Mouse (Mus musculus): ENCODE measurements at regions not wholly inside any gene's neighbourhood (a gene's known extent, or its start where the extent isn't known, plus 50 kb on each side); places are given as distances from the start of the nearest gene placed in this dataset.

GRCm38 (mm10) chr13:26020491-26020890 is 749.5 kb downstream of the Hdgfl1 start:
- Histone ChIP-seq H3K27me3 (ENCODE audit: control insufficient read depth, insufficient read depth, low read length) (no peaks in the 10 kb centered on the region), H3K9me3 (ENCODE audit: control insufficient read depth, low read length) (no peaks in the 10 kb centered on the region), H3K4me2 (replicated peaks; ENCODE audit: low read depth, low read length) (no peak overlapping the region), H3K4me3 (ENCODE audit: low read length) (no peak overlapping the region), H3K9ac (ENCODE audit: low read depth, low read length) (no peak overlapping the region), H3K27ac (ENCODE audit: low read depth, low read length) (no peak overlapping the region), H3K4me1 (ENCODE audit: control insufficient read depth, insufficient read depth, low read length) (no peaks in the 10 kb centered on the region), H3K36me3 (ENCODE audit: control insufficient read depth, insufficient read depth, low read length) (no peaks in the 10 kb centered on the region)
- WGBS = 73% methylated on average over 2 of the region's 2 CpGs
- no peak for ATAC-seq (ENCODE audit: low FRiP score, low TSS enrichment)

- H3K9ac ChIP-seq (ENCODE audit: low read depth, low read length) = no peak overlapping the region
- WGBS = 93% methylated on average over 1 of the region's 1 CpGs
These were observed 738.8 kb upstream of the Nrsn1 start for GRCm38 (mm10) chr13:26009131-26009530.

GRCm38 (mm10) chr13:26004768-26005560 is 734.7 kb upstream of the Nrsn1 start:
- WGBS = 87% methylated on average over 7 of the region's 7 CpGs
- H3K27ac ChIP-seq (ENCODE audit: low read depth, low read length) = no peak overlapping the region

More at GRCm38 (mm10) chr13:26009131-26009530, 738.8 kb upstream of the Nrsn1 start:
- Histone ChIP-seq H3K4me1 (ENCODE audit: control insufficient read depth, insufficient read depth, low read length) (no peaks in the 10 kb centered on the region), H3K9me3 (ENCODE audit: control insufficient read depth, low read length) (no peaks in the 10 kb centered on the region), H3K4me3 (ENCODE audit: low read length) (no peak overlapping the region), H3K36me3 (ENCODE audit: control insufficient read depth, insufficient read depth, low read length) (no peaks in the 10 kb centered on the region), H3K27ac (ENCODE audit: low read depth, low read length) (no peak overlapping the region), H3K4me2 (replicated peaks; ENCODE audit: low read depth, low read length) (no peak overlapping the region), H3K27me3 (ENCODE audit: control insufficient read depth, insufficient read depth, low read length) (no peaks in the 10 kb centered on the region)
- ATAC-seq (ENCODE audit: low FRiP score, low TSS enrichment) = no peak

GRCm38 (mm10) chr13:25993526-25993925 is 723.2 kb upstream of the Nrsn1 start:
- Histone ChIP-seq H3K27me3 (ENCODE audit: control insufficient read depth, insufficient read depth, low read length) (no peaks in the 10 kb centered on the region), H3K36me3 (ENCODE audit: control insufficient read depth, insufficient read depth, low read length) (no peaks in the 10 kb centered on the region), H3K4me1 (ENCODE audit: control insufficient read depth, insufficient read depth, low read length) (no peaks in the 10 kb centered on the region), H3K27ac (ENCODE audit: low read depth, low read length) (no peak overlapping the region), H3K9ac (ENCODE audit: low read depth, low read length) (no peak overlapping the region), H3K9me3 (ENCODE audit: control insufficient read depth, low read length) (no peaks in the 10 kb centered on the region; the same call in 1 of the 2 replicates), H3K4me2 (replicated peaks; ENCODE audit: low read depth, low read length) (no peak overlapping the region), H3K4me3 (ENCODE audit: low read length) (no peak overlapping the region)
- ATAC-seq (ENCODE audit: low FRiP score, low TSS enrichment) = no peak
- WGBS = 70% methylated on average over 1 of the region's 1 CpGs

More at GRCm38 (mm10) chr13:26004768-26005560, 734.7 kb upstream of the Nrsn1 start:
- no peaks in the 10 kb centered on the region for H3K36me3 ChIP-seq (ENCODE audit: control insufficient read depth, insufficient read depth, low read length)
- no peak overlapping the region for H3K9ac ChIP-seq (ENCODE audit: low read depth, low read length)
- no peaks in the 10 kb centered on the region for H3K27me3 ChIP-seq (ENCODE audit: control insufficient read depth, insufficient read depth, low read length)
- no peak overlapping the region for H3K4me3 ChIP-seq (ENCODE audit: low read length)
- no peaks in the 10 kb centered on the region for H3K9me3 ChIP-seq (ENCODE audit: control insufficient read depth, low read length)
- H3K4me1 ChIP-seq (ENCODE audit: control insufficient read depth, insufficient read depth, low read length) = no peaks in the 10 kb centered on the region
- ATAC-seq (ENCODE audit: low FRiP score, low TSS enrichment) = no peak
- no peak overlapping the region for H3K4me2 ChIP-seq (replicated peaks; ENCODE audit: low read depth, low read length)

GRCm38 (mm10) chr13:25989067-25989756 is 718.9 kb upstream of the Nrsn1 start:
- H3K36me3 ChIP-seq (ENCODE audit: control insufficient read depth, insufficient read depth, low read length) = no peaks in the 10 kb centered on the region
- 22% methylated on average over 5 of the region's 5 CpGs for WGBS
- no peaks in the 10 kb centered on the region for H3K27me3 ChIP-seq (ENCODE audit: control insufficient read depth, insufficient read depth, low read length)
- no peaks in the 10 kb centered on the region for H3K9me3 ChIP-seq (ENCODE audit: control insufficient read depth, low read length)
- H3K4me2 ChIP-seq (replicated peaks; ENCODE audit: low read depth, low read length) = no peak overlapping the region
- H3K9ac ChIP-seq (ENCODE audit: low read depth, low read length) = no peak overlapping the region
- no peaks in the 10 kb centered on the region for H3K4me1 ChIP-seq (ENCODE audit: control insufficient read depth, insufficient read depth, low read length)
- no peak overlapping the region for H3K27ac ChIP-seq (ENCODE audit: low read depth, low read length)
- peak; percentile 79 for ATAC-seq (ENCODE audit: low FRiP score, low TSS enrichment)
- no peak overlapping the region for H3K4me3 ChIP-seq (ENCODE audit: low read length)

GRCm38 (mm10) chr13:25984535-25984934 is 714.2 kb upstream of the Nrsn1 start:
- Histone ChIP-seq H3K4me3 (ENCODE audit: low read length) (no peak overlapping the region), H3K27me3 (ENCODE audit: control insufficient read depth, insufficient read depth, low read length) (no peaks in the 10 kb centered on the region), H3K27ac (ENCODE audit: low read depth, low read length) (no peak overlapping the region), H3K9me3 (ENCODE audit: control insufficient read depth, low read length) (no peaks in the 10 kb centered on the region), H3K4me2 (replicated peaks; ENCODE audit: low read depth, low read length) (no peak overlapping the region), H3K9ac (ENCODE audit: low read depth, low read length) (no peak overlapping the region), H3K4me1 (ENCODE audit: control insufficient read depth, insufficient read depth, low read length) (no peaks in the 10 kb centered on the region), H3K36me3 (ENCODE audit: control insufficient read depth, insufficient read depth, low read length) (no peaks in the 10 kb centered on the region)
- no peak for ATAC-seq (ENCODE audit: low FRiP score, low TSS enrichment)
- WGBS = 97% methylated on average over 1 of the region's 1 CpGs

GRCm38 (mm10) chr13:25983659-25984058 is 713.4 kb upstream of the Nrsn1 start:
- Histone ChIP-seq H3K9ac (ENCODE audit: low read depth, low read length) (no peak overlapping the region), H3K4me1 (ENCODE audit: control insufficient read depth, insufficient read depth, low read length) (no peaks in the 10 kb centered on the region), H3K27me3 (ENCODE audit: control insufficient read depth, insufficient read depth, low read length) (no peaks in the 10 kb centered on the region), H3K27ac (ENCODE audit: low read depth, low read length) (no peak overlapping the region), H3K9me3 (ENCODE audit: control insufficient read depth, low read length) (no peaks in the 10 kb centered on the region), H3K4me2 (replicated peaks; ENCODE audit: low read depth, low read length) (no peak overlapping the region), H3K36me3 (ENCODE audit: control insufficient read depth, insufficient read depth, low read length) (no peaks in the 10 kb centered on the region), H3K4me3 (ENCODE audit: low read length) (no peak overlapping the region)
- 34% methylated on average over 1 of the region's 1 CpGs for WGBS
- ATAC-seq (ENCODE audit: low FRiP score, low TSS enrichment) = peak; percentile 62; the same call in 1 of the 2 replicates

GRCm38 (mm10) chr13:25978648-25979047 is 708.3 kb upstream of the Nrsn1 start:
- Histone ChIP-seq H3K4me1 (ENCODE audit: control insufficient read depth, insufficient read depth, low read length) (no peaks in the 10 kb centered on the region), H3K27ac (ENCODE audit: low read depth, low read length) (no peak overlapping the region), H3K36me3 (ENCODE audit: control insufficient read depth, insufficient read depth, low read length) (no peaks in the 10 kb centered on the region), H3K9me3 (ENCODE audit: control insufficient read depth, low read length) (no peaks in the 10 kb centered on the region), H3K27me3 (ENCODE audit: control insufficient read depth, insufficient read depth, low read length) (no peaks in the 10 kb centered on the region), H3K4me3 (ENCODE audit: low read length) (no peak overlapping the region), H3K4me2 (replicated peaks; ENCODE audit: low read depth, low read length) (no peak overlapping the region), H3K9ac (ENCODE audit: low read depth, low read length) (no peak overlapping the region)
- no peak for ATAC-seq (ENCODE audit: low FRiP score, low TSS enrichment)
- WGBS = 85% methylated on average over 1 of the region's 1 CpGs

- no peak for ATAC-seq (ENCODE audit: low FRiP score, low TSS enrichment)
- Histone ChIP-seq H3K4me1 (ENCODE audit: control insufficient read depth, insufficient read depth, low read length) (no peaks in the 10 kb centered on the region), H3K4me3 (ENCODE audit: low read length) (no peak overlapping the region), H3K9ac (ENCODE audit: low read depth, low read length) (no peak overlapping the region), H3K27ac (ENCODE audit: low read depth, low read length) (no peak overlapping the region), H3K9me3 (ENCODE audit: control insufficient read depth, low read length) (no peaks in the 10 kb centered on the region), H3K4me2 (replicated peaks; ENCODE audit: low read depth, low read length) (no peak overlapping the region), H3K27me3 (ENCODE audit: control insufficient read depth, insufficient read depth, low read length) (no peaks in the 10 kb centered on the region), H3K36me3 (ENCODE audit: control insufficient read depth, insufficient read depth, low read length) (no peaks in the 10 kb centered on the region)
These were observed 688.3 kb upstream of the Nrsn1 start for GRCm38 (mm10) chr13:25958592-25958991.

All from kidney, embryonic 14.5 days (tissue).